Mouse (Mus musculus): ENCODE results near the gene Kcnd2. TPM values are rescaled to one million over a fixed set of nuclear protein-coding genes. Genes with fewer than 3 reads are reported as not detected.

The Kcnd2 gene
- polyA plus RNA-seq, 1 experiment from 2014 or later = 0.22 TPM

GRCm38 (mm10) chr6:21740606-21741005 lies 525.3 kb downstream of the Kcnd2 start:
- Histone ChIP-seq H3K36me3 (ENCODE audit: insufficient read depth) (no peaks in the 10 kb centered on the region), H3K27me3 (ENCODE audit: insufficient read depth, low read length) (no peaks in the 10 kb centered on the region), H3K4me2 (no peak overlapping the region), H3K27ac (ENCODE audit: low read depth) (no peak overlapping the region), H3K9ac (no peak overlapping the region), H3K9me3 (ENCODE audit: low read depth, low read length) (no peaks in the 10 kb centered on the region), H3K4me1 (ENCODE audit: insufficient read depth) (no peaks in the 10 kb centered on the region), H3K4me3 (ENCODE audit: low read depth, low read length) (no peak overlapping the region)
- peak; percentile 60 for DNase-seq
- ATAC-seq (ENCODE audit: insufficient read depth) = no peak
- TF ChIP-seq CTCF (IDR thresholded peaks at IDR 0.05; ENCODE audit: low read depth) = no peak
- WGBS = 46% methylated on average over 2 of the region's 2 CpGs

- no peak overlapping the region for H3K4me3 ChIP-seq (ENCODE audit: low read depth, low read length)
- WGBS = 44% methylated on average over 3 of the region's 3 CpGs
- DNase-seq = no peak
- no peak overlapping the region for H3K27ac ChIP-seq (ENCODE audit: low read depth)
- H3K4me2 ChIP-seq = no peak overlapping the region
- 0 out of 2 replicates have a peak, but pooled peaks have one; percentile 28 for ATAC-seq (ENCODE audit: insufficient read depth)
- no peak overlapping the region for H3K9ac ChIP-seq
- no peak for TF ChIP-seq CTCF (IDR thresholded peaks at IDR 0.05; ENCODE audit: low read depth)
- no peaks in the 10 kb centered on the region for H3K27me3 ChIP-seq (ENCODE audit: insufficient read depth, low read length)
- H3K9me3 ChIP-seq (ENCODE audit: low read depth, low read length) = no peaks in the 10 kb centered on the region
- no peaks in the 10 kb centered on the region for H3K36me3 ChIP-seq (ENCODE audit: insufficient read depth)
- H3K4me1 ChIP-seq (ENCODE audit: insufficient read depth) = no peaks in the 10 kb centered on the region
These were observed 529.4 kb downstream of the Kcnd2 start for GRCm38 (mm10) chr6:21744615-21745266.

- ATAC-seq (ENCODE audit: insufficient read depth) (no peak), DNase-seq (no peak)
- no peak overlapping the region for H3K9ac ChIP-seq
- H3K36me3 ChIP-seq (ENCODE audit: insufficient read depth) = no peaks in the 10 kb centered on the region
- H3K27ac ChIP-seq (ENCODE audit: low read depth) = no peak overlapping the region
- 80% methylated on average over 1 of the region's 1 CpGs for WGBS
- H3K4me3 ChIP-seq (ENCODE audit: low read depth, low read length) = no peak overlapping the region
- no peaks in the 10 kb centered on the region for H3K9me3 ChIP-seq (ENCODE audit: low read depth, low read length)
- no peaks in the 10 kb centered on the region for H3K4me1 ChIP-seq (ENCODE audit: insufficient read depth)
- H3K4me2 ChIP-seq = no peak overlapping the region
- TF ChIP-seq CTCF (IDR thresholded peaks at IDR 0.05; ENCODE audit: low read depth) = no peak
- no peaks in the 10 kb centered on the region for H3K27me3 ChIP-seq (ENCODE audit: insufficient read depth, low read length)
These were observed 532.2 kb downstream of the Kcnd2 start for GRCm38 (mm10) chr6:21747536-21747935.

GRCm38 (mm10) chr6:21767787-21768221 lies 552.5 kb downstream of the Kcnd2 start:
- no peaks in the 10 kb centered on the region for H3K9me3 ChIP-seq (ENCODE audit: low read depth, low read length)
- H3K4me2 ChIP-seq = no peak overlapping the region
- H3K9ac ChIP-seq = no peak overlapping the region
- DNase-seq (peak; percentile 63), ATAC-seq (ENCODE audit: insufficient read depth) (peak; percentile 17; the same call in 1 of the 2 replicates)
- 0 out of 2 replicates have a peak, but pooled peaks cover 4% of the 10 kb centered on the region for H3K36me3 ChIP-seq (ENCODE audit: insufficient read depth)
- TF ChIP-seq CTCF (IDR thresholded peaks at IDR 0.05; ENCODE audit: low read depth) = no peak
- no peak overlapping the region for H3K27ac ChIP-seq (ENCODE audit: low read depth)
- H3K27me3 ChIP-seq (ENCODE audit: insufficient read depth, low read length) = no peaks in the 10 kb centered on the region
- no peaks in the 10 kb centered on the region for H3K4me1 ChIP-seq (ENCODE audit: insufficient read depth)
- no peak overlapping the region for H3K4me3 ChIP-seq (ENCODE audit: low read depth, low read length)
- WGBS = 59% methylated on average over 12 of the region's 12 CpGs

GRCm38 (mm10) chr6:21768745-21769446 lies 553.6 kb downstream of the Kcnd2 start:
- ATAC-seq (ENCODE audit: insufficient read depth) (no peak), DNase-seq (peak; percentile 27)
- no peak overlapping the region for H3K4me3 ChIP-seq (ENCODE audit: low read depth, low read length)
- no peak overlapping the region for H3K9ac ChIP-seq
- no peaks in the 10 kb centered on the region for H3K4me1 ChIP-seq (ENCODE audit: insufficient read depth)
- H3K27ac ChIP-seq (ENCODE audit: low read depth) = no peak overlapping the region
- H3K27me3 ChIP-seq (ENCODE audit: insufficient read depth, low read length) = no peaks in the 10 kb centered on the region
- no peaks in the 10 kb centered on the region for H3K9me3 ChIP-seq (ENCODE audit: low read depth, low read length)
- no peak for TF ChIP-seq CTCF (IDR thresholded peaks at IDR 0.05; ENCODE audit: low read depth)
- H3K36me3 ChIP-seq (ENCODE audit: insufficient read depth) = 0 out of 2 replicates have a peak, but pooled peaks cover 4% of the 10 kb centered on the region
- 68% methylated on average over 9 of the region's 9 CpGs for WGBS
- no peak overlapping the region for H3K4me2 ChIP-seq

- DNase-seq (no peak), ATAC-seq (ENCODE audit: insufficient read depth) (no peak)
- no peaks in the 10 kb centered on the region for H3K27me3 ChIP-seq (ENCODE audit: insufficient read depth, low read length)
- H3K4me3 ChIP-seq (ENCODE audit: low read depth, low read length) = no peak overlapping the region
- H3K9ac ChIP-seq = no peak overlapping the region
- no peak for TF ChIP-seq CTCF (IDR thresholded peaks at IDR 0.05; ENCODE audit: low read depth)
- no peaks in the 10 kb centered on the region for H3K4me1 ChIP-seq (ENCODE audit: insufficient read depth)
- H3K36me3 ChIP-seq (ENCODE audit: insufficient read depth) = 0 out of 2 replicates have a peak, but pooled peaks cover 4% of the 10 kb centered on the region
- no peak overlapping the region for H3K4me2 ChIP-seq
- no peak overlapping the region for H3K27ac ChIP-seq (ENCODE audit: low read depth)
- H3K9me3 ChIP-seq (ENCODE audit: low read depth, low read length) = no peaks in the 10 kb centered on the region
- 85% methylated on average over 1 of the region's 1 CpGs for WGBS
These were observed 554.1 kb downstream of the Kcnd2 start for GRCm38 (mm10) chr6:21769447-21769809.

- no peak for DNase-seq
- H3K27me3 ChIP-seq (ENCODE audit: insufficient read depth, low read length) = no peaks in the 10 kb centered on the region
- H3K9me3 ChIP-seq (ENCODE audit: low read depth, low read length) = no peaks in the 10 kb centered on the region
- no peak for ATAC-seq (ENCODE audit: insufficient read depth)
- WGBS = 65% methylated on average over 7 of the region's 7 CpGs
- no peaks in the 10 kb centered on the region for H3K4me1 ChIP-seq (ENCODE audit: insufficient read depth)
- H3K9ac ChIP-seq = no peak overlapping the region
- no peak overlapping the region for H3K27ac ChIP-seq (ENCODE audit: low read depth)
- H3K36me3 ChIP-seq (ENCODE audit: insufficient read depth) = 0 out of 2 replicates have a peak, but pooled peaks cover 4% of the 10 kb centered on the region
- no peak overlapping the region for H3K4me2 ChIP-seq
- no peak overlapping the region for H3K4me3 ChIP-seq (ENCODE audit: low read depth, low read length)
- TF ChIP-seq CTCF (IDR thresholded peaks at IDR 0.05; ENCODE audit: low read depth) = no peak
These were observed 559.1 kb downstream of the Kcnd2 start for GRCm38 (mm10) chr6:21774213-21774916.

All from lung, embryonic 14.5 days (tissue).